Mouse (Mus musculus) liver, adult 2 months (tissue): ENCODE results near the gene A630076J17Rik. TPM values are rescaled to one million over a fixed set of nuclear protein-coding genes. Genes with fewer than 3 reads are reported as not detected.

Experiments
- DNase-seq: peaks from one replicate; pipeline ENCODE4 v3.0.0-alpha.2; 2011; ENCODE audit warnings: low read depth, low spot score; ENCODE audit errors: extremely low read depth
- H3K27ac ChIP-seq: fragments of 200-500 bp; replicated peaks from 2 replicates; pipeline ENCODE4 v1.5.1; 2012; ENCODE audit warnings: low read depth, mild to moderate bottlenecking, control low read depth, inconsistent platforms, low read length; ENCODE audit not compliant: insufficient read depth
- H3K27me3 ChIP-seq: fragments of 200-500 bp; 2 replicates; pipeline ENCODE4 v1.6.1; 2012; ENCODE audit warnings: mild to moderate bottlenecking, moderate library complexity, low read length, inconsistent platforms; ENCODE audit not compliant: control insufficient read depth, insufficient read depth
- H3K36me3 ChIP-seq: fragments of 200-500 bp; 2 replicates; pipeline ENCODE4 v1.6.1; 2012; ENCODE audit warnings: low read length, inconsistent platforms; ENCODE audit not compliant: control insufficient read depth, insufficient read depth
- H3K4me1 ChIP-seq: fragments of 200-500 bp; 2 replicates; pipeline ENCODE4 v1.6.1; 2011; ENCODE audit warnings: low read length; ENCODE audit not compliant: control insufficient read depth, insufficient read depth
- H3K4me3 ChIP-seq: fragments of 200-500 bp; 2 replicates; pipeline ENCODE4 v1.5.1; 2011; ENCODE audit warnings: low read depth, mild to moderate bottlenecking, control low read depth, low read length, moderate library complexity; ENCODE audit not compliant: insufficient read depth
- H3K79me2 ChIP-seq: fragments of 200-500 bp; 2 replicates; pipeline ENCODE4 v1.6.1; 2012; ENCODE audit warnings: inconsistent platforms, mild to moderate bottlenecking, low read length, moderate library complexity; ENCODE audit not compliant: control insufficient read depth, insufficient read depth
- H3K9ac ChIP-seq: fragments of 200-500 bp; 2 replicates; pipeline ENCODE4 v1.6.1; 2012; ENCODE audit warnings: low read depth, mild to moderate bottlenecking, control low read depth, inconsistent platforms, low read length
- CTCF ChIP-seq: fragments of 200-500 bp; IDR thresholded peaks from 2 replicates; pipeline ENCODE4 v1.5.1; 2011; ENCODE audit warnings: low read depth, low read length, control low read depth
- POLR2A ChIP-seq: fragments of 200-500 bp; IDR thresholded peaks from 2 replicates; pipeline ENCODE4 v1.6.1; 2011; ENCODE audit warnings: low read length, control low read depth; ENCODE audit not compliant: insufficient read depth; ENCODE audit errors: extremely low read depth
- WGBS: fragments of 180-500 bp; shearing (Covaris S2); methylation state at CpG from one replicate; pipeline ENCODE4 v1.1.7; 2018; 5-methylcytosine and 5-hydroxymethylcytosine counted together
- polyA plus RNA-seq: library from polyadenylated mRNA; depleted of rRNA; stranded (reverse); fragments of >200 nt; gene quantifications from 2 replicates; pipeline ENCODE4 v1.2.3, GENCODE M21; 2012; rRNA removed
- total RNA-seq: library from RNA; depleted of rRNA; stranded (reverse); fragments of >200 nt; gene quantifications from 2 replicates; pipeline ENCODE4 v1.2.3, GENCODE M21; 2014; rRNA removed

A630076J17Rik gene
- total RNA-seq = not detected in 2 replicates
- not detected in 2 replicates for polyA plus RNA-seq

DNA sequence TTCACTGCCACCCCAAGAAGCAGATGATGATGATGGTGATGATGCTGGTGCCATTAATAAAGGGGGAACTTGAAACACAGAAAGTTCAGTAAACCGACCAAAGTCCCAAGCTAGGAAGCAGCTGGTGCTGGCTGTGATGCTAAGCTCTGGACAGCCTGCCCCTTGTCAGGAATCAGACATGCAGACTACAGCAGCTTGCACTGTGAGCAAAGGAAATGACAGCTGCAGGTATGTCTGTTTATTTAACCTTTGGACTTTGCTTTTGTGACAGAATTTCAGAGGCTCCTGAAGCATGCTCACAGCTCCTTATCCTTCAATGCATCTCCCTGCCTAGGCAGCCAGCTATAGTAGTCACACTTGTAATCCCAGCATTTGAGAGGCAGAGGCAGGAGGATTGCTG lies at the start of gene A630076J17Rik:
Gene A630076J17Rik (plus strand): TSS at position 88 of the 400 bp plus-strand sequence.
- H3K79me2 ChIP-seq = no peaks in the 10 kb centered on the region
- H3K4me3 ChIP-seq = no peak within 1 kb of the TSS
- WGBS = 4% methylated on average over 1 of the region's 1 CpGs
- H3K27ac ChIP-seq = peak within 1 kb of the TSS; percentile 67
- no peak for TF ChIP-seq CTCF
- TF ChIP-seq POLR2A = no peak
- H3K27me3 ChIP-seq = no peaks in the 10 kb centered on the region
- H3K36me3 ChIP-seq = no peaks in the 10 kb centered on the region
- peaks cover 28% of the 10 kb centered on the region for H3K4me1 ChIP-seq
- peak; percentile 79 for DNase-seq
- H3K9ac ChIP-seq = no peak within 1 kb of the TSS; the same call in 1 of the 2 replicates

DNA sequence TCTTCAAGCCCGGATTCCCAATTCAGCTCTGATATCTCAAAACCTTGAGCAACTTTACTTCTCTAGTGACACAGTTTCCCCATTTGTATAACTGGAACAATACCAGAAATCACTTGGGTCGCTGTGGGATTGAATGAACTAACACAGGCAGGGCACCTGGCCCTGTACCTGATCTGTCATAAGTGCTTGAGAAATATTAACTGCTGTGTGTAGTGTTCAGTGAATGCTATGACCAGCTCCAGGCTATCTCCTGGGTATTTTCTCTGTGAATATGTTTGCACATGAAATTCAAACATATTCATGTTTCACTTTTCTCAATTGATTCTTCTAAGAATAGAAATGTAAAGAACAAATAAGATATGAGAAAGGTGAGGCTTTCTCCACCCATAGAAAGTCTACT lies 49.6 kb upstream of the A630076J17Rik start:
- TF ChIP-seq CTCF (no peak), POLR2A (no peak)
- Histone ChIP-seq H3K27me3 (no peaks in the 10 kb centered on the region), H3K36me3 (no peaks in the 10 kb centered on the region), H3K4me1 (no peaks in the 10 kb centered on the region), H3K9ac (no peak overlapping the region), H3K27ac (no peak overlapping the region), H3K4me3 (no peak overlapping the region), H3K79me2 (no peaks in the 10 kb centered on the region)
- DNase-seq = no peak
- 62% methylated on average over 2 of the region's 2 CpGs for WGBS

GRCm38 (mm10) chr3:107182756-107183155 lies 47.7 kb upstream of the A630076J17Rik start, which contains the start of gene Kcna10:
Kcna10 (plus strand) TSS chr3:107183056.
- Histone ChIP-seq H3K36me3 (no peaks in the 10 kb centered on the region), H3K9ac (no peak within 1 kb of the TSS), H3K27me3 (no peaks in the 10 kb centered on the region), H3K79me2 (no peaks in the 10 kb centered on the region), H3K27ac (no peak within 1 kb of the TSS), H3K4me1 (no peaks in the 10 kb centered on the region), H3K4me3 (no peak within 1 kb of the TSS)
- no peak for DNase-seq
- 64% methylated on average over 1 of the region's 1 CpGs for WGBS
- TF ChIP-seq CTCF (no peak), POLR2A (no peak)

- Histone ChIP-seq H3K4me3 (no peak overlapping the region), H3K4me1 (no peaks in the 10 kb centered on the region), H3K9ac (no peak overlapping the region), H3K27me3 (no peaks in the 10 kb centered on the region), H3K79me2 (no peaks in the 10 kb centered on the region), H3K27ac (no peak overlapping the region), H3K36me3 (no peaks in the 10 kb centered on the region)
- TF ChIP-seq CTCF (no peak), POLR2A (no peak)
- DNase-seq = no peak
- WGBS = 76% methylated on average over 3 of the region's 3 CpGs
Measured at GRCm38 (mm10) chr3:107183178-107183577, 47.2 kb upstream of the A630076J17Rik start.

DNA sequence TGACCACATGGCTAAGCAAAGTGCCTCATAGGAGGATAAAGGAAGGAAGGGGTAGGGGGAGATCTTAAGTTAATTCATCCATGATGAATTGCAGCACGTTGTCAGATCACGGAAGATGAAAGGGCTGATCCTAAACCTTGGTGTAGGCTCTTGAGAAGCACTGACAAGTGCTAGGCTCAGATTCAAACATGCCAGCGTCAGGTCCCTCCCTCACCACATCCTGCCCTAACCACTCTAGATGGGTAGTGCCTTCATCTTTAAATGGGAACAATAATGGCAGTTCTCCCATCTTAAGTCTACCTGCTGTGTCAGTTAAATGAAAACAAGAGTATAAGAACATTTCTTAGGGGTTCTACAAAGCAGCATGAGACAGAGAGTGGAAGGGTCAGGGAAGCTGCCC lies 44.8 kb upstream of the A630076J17Rik start:
- TF ChIP-seq CTCF (no peak), POLR2A (no peak)
- H3K36me3 ChIP-seq = no peaks in the 10 kb centered on the region
- no peaks in the 10 kb centered on the region for H3K4me1 ChIP-seq
- WGBS = 72% methylated on average over 3 of the region's 3 CpGs
- no peak overlapping the region for H3K9ac ChIP-seq
- no peak for DNase-seq
- H3K79me2 ChIP-seq = no peaks in the 10 kb centered on the region
- H3K27me3 ChIP-seq = no peaks in the 10 kb centered on the region
- H3K27ac ChIP-seq = no peak overlapping the region
- no peak overlapping the region for H3K4me3 ChIP-seq

GRCm38 (mm10) chr3:107187022-107187421 lies 43.4 kb upstream of the A630076J17Rik start:
- Histone ChIP-seq H3K4me3 (no peak overlapping the region), H3K79me2 (no peaks in the 10 kb centered on the region), H3K9ac (no peak overlapping the region), H3K27me3 (no peaks in the 10 kb centered on the region), H3K36me3 (no peaks in the 10 kb centered on the region), H3K27ac (no peak overlapping the region), H3K4me1 (no peaks in the 10 kb centered on the region)
- 82% methylated on average over 4 of the region's 4 CpGs for WGBS
- no peak for DNase-seq
- TF ChIP-seq POLR2A (no peak), CTCF (no peak)
